Mouse (Mus musculus) cerebellum, postnatal 14 days (tissue): ENCODE measurements at regions not wholly inside any gene's neighbourhood (a gene's known extent, or its start where the extent isn't known, plus 50 kb on each side); places are given as distances from the start of the nearest gene placed in this dataset.

Experiments used
- DNase-seq, 2 experiments: peaks; one replicate each; pipeline ENCODE4 v3.0.0; 2021; ENCODE audit warnings: mixed read lengths in 2 of 2

- DNase-seq = no peak
Observed at GRCm38 (mm10) chr1:168497801-168498200, 65.7 kb upstream of the Pbx1 start.

- no peak for DNase-seq
Observed at GRCm38 (mm10) chr1:168495687-168496527, 63.8 kb upstream of the Pbx1 start.

GRCm38 (mm10) chr1:168487492-168487891 lies 55.4 kb upstream of the Pbx1 start:
- DNase-seq = no peak

- DNase-seq = no peak
Observed at GRCm38 (mm10) chr1:168483651-168484050, 51.6 kb upstream of the Pbx1 start.
